Mouse (Mus musculus) heart, postnatal 10 days (tissue): ENCODE results near the gene Traf5. TPM values are rescaled to one million over a fixed set of nuclear protein-coding genes. Genes with fewer than 3 reads are reported as not detected.

ENCODE experiments used
- DNase-seq, 2 experiments: peaks; one replicate each; pipeline ENCODE4 v3.0.0; 2021
- intact Hi-C: fragments of 180-260 bp; cut with DNase I; formaldehyde crosslinking; loops from one replicate; pipeline ENCODE4 v1.15.1; 2025
- total RNA-seq, 2 experiments: library from RNA; stranded (reverse); gene quantifications; 2 replicates each; pipeline ENCODE4 v1.2.3; 2021

Gene Traf5
- total RNA-seq, 2 experiments from 2014 or later, result 8.6 to 11.7 TPM

DNA sequence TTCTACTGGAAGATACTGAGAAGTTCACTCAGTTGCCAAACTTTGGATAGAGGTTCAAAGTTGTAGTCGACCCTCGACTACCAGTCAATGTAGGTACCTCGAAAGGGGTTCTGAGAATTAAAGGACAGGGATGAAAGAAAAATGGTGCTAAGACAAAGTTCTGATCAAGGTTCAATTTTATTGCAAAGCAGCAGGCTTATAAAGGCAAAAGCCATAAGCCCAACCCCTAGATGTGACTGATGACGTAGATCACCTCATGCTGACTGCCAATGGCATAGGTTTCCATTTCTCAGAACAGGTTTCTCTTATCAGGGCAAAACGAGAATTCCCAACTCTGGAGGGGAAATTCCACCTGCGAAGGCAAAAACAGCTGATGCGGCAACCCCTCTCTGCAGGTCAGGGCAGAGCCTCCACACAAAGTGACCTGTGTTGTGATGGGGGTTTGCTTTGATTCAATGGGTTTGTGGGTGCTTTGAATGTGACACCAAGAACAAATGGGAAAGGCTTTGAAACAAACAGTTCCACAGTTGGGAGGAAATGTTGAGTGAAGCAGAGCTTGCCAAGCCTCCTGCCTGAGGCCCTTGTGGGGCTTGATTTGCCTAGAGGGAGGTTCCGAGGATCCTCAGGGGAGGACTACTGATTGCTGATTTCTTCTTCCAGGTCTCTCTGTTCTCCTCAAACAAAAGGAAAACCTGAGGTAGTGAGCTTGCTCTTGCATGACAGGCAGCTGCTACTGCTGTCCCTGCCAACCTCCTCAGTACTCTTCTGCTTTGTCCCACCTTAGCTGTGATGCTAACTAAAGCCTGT is 105.5 kb downstream of the Traf5 start:
- DNase-seq, result no peak
- intact Hi-C loops, result no loop called here

DNA sequence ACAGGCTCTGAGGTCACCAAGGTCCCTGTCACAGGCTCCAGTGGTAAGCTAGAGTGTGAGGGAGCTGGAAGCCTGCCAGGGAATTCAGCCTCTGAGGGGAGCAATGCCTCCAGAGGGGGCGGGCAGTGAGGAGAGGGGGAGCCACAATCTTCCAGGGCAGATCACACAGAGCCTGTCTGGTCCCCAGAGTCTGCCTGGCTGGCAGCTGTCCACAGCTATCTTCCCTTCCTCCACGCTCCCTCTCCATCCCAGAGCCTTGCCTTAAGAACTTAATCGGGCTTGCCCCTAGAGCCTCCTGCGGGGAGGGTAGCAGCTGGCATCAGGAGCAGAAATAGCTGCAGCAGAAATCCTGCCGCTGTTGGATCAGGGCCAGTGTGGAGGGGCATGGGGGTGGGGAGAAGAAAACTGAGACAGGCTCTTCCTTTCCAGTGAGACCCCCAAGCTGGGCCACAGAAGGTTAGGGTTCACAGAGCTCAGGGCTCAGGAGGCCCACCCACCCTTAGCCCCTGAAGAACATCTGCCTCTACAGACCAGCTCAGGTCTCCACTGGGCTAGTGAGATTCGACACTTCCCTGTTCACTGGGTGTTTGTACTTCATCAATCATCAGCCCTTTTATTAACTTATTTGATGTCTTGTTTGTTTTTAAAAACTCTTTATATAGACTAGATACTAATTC is 110.8 kb downstream of the Traf5 start:
- DNase-seq, result peak; percentile 61 to 65

DNA sequence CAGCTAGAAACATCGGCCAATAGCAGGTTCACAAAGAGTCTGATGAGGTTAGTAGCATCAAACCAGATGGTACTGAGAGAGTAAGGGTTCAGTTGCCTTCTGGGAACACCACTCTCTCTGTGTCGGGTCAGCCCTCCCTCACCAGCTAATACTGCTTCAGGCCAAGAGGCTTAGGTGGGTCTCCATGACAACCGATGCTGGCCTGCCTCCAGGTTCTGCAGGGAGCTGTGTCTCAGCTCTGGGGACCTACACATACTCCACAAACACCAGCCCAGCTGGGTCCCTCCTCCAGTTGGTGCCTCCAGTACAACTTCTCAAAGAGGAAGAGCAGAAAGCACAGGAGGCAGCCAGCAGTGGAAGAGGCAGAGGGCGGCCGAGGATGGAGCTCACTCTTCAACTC is 115.2 kb downstream of the Traf5 start, which contains the start of gene Rd3:
TSS of gene Rd3 (plus strand) at position 184 of the 400 bp plus-strand sequence.
- peak; percentile 29 to 49 for DNase-seq
- intact Hi-C loops, result no loop called here

More for the DNA sequence above, 110.8 kb downstream of the Traf5 start:
- intact Hi-C loops, result no loop called here

DNA sequence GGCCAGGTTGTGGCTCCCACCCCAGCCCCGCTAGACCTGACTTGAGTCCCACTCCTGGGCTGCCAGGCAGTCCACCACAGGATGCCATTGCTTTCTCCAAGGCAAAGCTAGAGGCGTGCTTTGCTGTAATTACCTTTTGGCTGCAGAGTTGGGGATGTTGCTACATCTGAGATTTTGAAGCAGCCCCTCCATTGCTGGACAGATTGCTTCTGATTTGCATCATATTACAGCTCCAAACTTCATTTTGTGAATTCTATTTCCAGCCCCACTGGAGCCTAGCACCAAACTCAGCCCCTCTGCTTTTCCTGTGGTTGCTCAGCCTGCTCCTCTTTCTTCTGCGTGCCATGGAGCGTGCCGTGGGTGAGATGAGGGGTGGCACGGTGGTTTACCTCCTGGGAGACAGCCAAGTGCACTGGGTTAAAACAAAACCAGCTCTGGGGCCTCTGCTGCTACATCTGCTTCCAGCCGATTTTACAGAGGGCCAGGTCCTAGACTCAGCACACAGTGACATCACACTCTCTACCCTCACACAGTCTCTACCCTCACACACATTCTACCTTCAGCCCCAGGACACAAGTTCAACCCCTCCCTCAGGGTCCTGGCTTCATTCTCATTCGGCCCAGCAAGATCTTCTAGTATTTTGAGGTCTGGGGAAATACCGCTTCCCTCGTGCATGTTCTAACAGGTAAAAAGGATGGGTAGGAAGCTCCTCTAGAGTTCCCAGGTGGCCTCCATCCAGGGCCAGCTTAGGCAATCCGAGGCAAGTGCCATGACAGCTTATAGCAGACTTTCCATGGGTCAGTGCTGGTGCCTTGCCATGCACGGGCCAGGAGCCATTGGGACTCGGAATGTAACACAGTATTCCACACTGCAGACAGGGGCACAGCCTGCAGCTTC is 117.6 kb downstream of the Traf5 start:
- no peak for DNase-seq
- intact Hi-C loops, result no loop called here

DNA sequence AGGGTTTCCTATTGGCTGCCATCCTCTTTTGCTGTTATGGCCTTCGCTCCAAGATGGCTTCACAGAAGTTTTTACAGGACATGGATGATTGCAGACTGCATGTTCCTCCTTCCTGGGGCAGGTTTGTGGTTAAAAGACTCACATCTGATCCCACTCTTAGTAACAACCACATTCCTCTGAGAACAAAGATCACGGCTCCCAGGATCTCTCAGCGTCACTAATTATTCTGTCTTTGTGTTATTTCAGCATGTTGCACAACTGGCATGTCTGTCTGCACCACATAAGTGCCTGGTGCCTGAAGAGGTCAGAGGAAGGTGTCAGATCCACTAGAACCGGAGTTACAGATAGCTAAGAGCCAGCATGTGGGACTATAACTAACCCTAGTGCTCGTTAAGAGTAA is 122.4 kb downstream of the Traf5 start:
- intact Hi-C loops, result no loop called here

DNA sequence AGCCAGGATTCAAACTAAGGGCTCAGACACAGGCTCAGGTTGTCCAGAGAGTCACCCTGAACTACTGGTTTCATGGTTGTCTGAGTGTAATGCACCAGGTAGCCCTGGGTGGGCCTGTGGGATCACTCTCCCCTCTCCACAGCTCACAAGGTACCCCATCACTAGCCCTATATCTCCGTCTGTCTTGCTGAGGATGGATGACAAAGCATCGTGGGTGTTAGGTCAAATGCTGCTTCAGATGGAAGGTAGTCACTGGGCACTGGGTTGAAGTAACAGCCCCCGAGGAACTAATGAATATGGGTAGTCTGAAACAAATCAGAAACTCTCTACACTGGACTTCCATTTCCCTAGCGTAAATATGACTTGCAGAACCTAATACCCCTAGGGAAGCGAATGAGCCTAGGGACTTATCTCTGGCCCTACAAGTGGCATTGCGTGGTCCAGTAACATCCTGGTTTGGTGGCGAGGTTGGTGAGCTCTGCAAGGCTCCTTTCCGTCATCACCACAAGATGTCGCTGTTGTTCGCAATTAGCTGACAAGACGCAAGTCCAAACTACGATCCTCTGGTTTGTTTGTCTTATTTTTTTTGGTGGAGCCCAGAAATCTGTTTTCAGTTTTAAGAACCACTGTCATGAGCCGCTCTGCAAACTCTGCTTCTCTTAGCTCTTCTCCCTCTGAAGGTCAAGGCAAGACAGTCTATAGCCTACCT is 127.4 kb downstream of the Traf5 start:
- DNase-seq, result peak; percentile 85 to 89
- intact Hi-C loops, result loop anchor here (1.0 to 2.0 kb wide), 3 partner anchors 56 to 130 kb away; no protein-coding TSS in a partner anchor

More for the DNA sequence above, 122.4 kb downstream of the Traf5 start:
- no peak for DNase-seq

DNA sequence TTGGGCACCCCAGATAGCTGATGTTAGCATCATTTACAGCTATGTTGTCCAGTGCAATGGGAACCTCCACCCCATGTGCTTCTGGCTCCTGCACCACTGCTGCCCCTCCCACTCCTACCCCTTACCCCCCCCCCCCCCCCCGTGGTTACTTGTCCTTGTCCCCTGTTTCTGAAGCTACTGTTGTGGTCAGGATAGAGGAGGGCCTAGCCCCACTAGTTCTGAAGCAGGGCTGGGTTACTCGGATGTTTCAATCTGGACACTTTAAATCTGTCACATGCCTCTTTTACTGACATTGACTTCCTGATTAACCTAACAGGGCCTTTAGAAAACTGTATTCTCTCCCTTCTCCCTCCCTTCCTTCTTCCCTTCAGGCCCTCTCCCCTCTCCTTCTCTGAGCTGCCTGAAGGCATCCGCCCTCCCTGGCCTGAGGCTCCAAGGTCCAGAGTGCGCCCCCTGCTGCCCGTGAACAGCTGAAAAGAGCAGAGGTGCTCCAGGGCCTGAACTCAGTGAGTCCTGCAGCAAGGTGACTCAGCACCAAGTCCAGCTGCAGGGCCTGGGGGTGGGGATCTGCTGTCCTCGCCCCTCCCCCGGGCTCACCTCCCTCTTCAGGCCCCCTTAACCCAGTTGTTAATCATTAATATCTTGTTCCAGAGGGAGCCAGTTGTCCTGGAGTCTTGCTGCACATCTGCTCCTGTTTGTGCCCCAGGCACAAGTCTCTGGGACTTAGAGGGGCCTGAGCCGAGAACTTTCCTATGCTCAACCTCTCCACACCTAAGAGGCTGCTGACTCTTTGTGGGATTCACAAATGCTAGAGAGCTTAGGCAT is 128.2 kb downstream of the Traf5 start:
- peak; percentile 92 to 95 for DNase-seq
- intact Hi-C loops, result loop anchor here (1.0 to 2.0 kb wide), 2 partner anchors 55 to 129 kb away; no protein-coding TSS in a partner anchor

DNA sequence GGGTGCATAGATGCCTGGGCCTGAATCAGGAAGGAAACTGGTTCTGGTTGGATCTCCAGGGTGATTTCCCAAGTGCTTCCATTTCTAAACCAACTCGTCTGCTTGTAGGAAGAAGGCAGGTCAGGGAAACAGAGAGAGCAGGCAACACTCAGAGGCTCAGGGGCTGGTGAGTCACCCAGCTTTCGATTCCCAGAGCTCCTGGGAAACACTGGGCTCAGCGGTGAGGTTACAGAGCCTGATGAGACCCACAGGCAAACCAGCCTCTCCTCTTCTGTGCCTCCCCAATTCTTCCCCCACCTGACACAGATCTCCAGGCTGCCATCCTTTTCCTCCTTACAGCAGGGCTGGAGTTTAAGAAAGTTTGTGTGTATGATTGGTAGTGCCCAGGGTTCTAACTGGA is 128.9 kb downstream of the Traf5 start:
- intact Hi-C loops, result no loop called here
- no peak for DNase-seq

DNA sequence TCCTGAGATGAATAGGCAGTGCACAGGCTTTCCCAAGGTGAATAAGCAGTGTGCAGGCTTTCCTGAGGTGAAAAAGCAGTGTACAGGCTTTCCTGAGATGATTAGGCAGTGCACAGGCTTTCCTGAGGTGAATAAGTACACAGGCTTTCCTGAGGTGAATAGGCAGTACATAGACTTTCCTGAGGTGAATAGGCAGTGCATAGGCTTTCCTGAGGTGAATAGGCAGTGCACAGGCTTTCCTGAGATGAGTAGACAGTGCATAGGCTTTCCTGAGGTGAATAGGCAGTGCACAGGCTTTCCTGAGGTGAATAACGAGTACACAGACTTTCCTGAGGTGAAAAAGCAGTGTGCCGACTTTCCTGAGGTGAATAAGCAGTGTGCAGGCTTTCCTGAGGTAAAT is 131.4 kb downstream of the Traf5 start:
- intact Hi-C loops, result no loop called here
- no peak for DNase-seq

DNA sequence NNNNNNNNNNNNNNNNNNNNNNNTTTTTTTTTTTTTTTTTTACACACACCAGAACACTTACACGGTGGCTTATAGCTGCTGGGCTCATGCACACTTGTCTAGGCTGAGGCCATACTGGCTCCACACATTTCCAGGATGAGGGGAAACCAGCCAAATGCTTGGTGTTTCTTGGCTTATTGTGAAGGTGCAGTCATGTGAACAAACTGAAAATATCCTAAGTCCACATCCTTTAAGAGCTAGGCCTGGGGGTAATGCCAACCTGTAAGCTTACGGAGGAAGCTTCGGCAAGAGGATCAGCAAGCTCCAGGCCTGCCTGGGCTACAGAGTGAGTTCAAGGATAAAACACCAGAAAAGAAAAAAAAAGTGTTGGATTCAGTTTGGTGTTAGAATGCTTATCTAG is 135.0 kb downstream of the Traf5 start:
- intact Hi-C loops, result no loop called here
- DNase-seq, result peak; percentile 39 to 46

DNA sequence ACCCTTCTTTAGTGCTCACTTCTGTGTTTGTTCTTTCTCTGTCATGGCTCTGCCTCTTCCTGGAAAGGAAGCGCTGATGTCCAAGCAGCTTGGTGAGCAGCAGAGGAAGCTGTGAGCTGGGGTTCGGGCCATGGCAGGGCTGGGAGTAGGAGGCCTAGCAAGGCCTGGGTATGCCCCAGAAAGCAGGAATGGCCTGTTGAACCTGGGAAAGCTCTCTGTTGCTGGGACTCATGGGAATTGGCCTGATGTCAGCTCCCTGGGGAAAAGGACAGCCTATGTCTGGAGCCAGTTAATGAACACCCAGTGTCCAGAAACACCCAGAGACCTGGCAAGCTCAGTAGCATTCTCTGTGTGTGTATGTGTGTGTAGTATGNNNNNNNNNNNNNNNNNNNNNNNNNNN is 135.5 kb downstream of the Traf5 start:
- DNase-seq, result peak; percentile 53 to 62
- intact Hi-C loops, result no loop called here

DNA sequence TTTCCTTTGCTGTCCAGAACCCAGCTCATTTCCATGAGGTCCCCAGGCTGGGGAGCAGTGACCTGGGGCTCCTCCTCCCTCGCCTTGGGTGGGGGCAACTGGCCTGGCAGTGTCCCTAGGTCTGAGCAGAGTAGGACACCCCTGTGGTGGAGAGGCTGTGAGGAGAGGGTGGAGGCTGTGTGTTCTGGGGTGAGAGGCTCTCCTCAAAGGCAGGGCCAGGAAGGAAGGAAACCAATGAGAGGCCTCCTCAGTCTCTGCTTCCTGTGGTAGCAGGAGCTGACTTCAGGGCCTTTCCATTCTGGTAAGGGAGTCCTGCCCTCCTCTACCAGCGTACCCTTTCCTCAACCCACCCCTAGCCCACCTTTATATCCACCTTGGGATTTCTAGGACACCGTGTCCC is 136.1 kb downstream of the Traf5 start:
- intact Hi-C loops, result no loop called here

DNA sequence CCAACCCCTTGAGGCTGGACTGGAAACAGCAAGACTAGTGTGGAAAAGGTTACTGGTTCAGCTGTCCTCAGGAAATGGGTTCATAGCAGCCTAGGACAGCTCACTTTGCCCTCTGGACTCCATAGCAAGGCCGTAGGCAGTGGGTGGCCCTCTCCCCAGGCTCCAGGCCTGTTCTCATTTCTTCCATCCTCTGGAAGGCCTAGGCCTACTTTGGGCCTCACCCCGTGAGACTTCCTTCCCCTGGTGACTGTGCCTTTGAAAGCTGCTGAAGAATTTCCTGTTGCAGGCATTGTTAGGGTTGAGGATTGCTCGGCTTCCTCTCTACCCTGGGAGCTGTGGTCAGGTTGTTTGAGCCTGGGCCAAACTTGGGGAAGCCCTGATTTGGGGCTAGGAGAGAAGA is 137.3 kb downstream of the Traf5 start:
- DNase-seq, result peak; percentile 54 to 60
- intact Hi-C loops, result no loop called here

More for the DNA sequence above, 136.1 kb downstream of the Traf5 start:
- DNase-seq, result peak; percentile 41 to 49

DNA sequence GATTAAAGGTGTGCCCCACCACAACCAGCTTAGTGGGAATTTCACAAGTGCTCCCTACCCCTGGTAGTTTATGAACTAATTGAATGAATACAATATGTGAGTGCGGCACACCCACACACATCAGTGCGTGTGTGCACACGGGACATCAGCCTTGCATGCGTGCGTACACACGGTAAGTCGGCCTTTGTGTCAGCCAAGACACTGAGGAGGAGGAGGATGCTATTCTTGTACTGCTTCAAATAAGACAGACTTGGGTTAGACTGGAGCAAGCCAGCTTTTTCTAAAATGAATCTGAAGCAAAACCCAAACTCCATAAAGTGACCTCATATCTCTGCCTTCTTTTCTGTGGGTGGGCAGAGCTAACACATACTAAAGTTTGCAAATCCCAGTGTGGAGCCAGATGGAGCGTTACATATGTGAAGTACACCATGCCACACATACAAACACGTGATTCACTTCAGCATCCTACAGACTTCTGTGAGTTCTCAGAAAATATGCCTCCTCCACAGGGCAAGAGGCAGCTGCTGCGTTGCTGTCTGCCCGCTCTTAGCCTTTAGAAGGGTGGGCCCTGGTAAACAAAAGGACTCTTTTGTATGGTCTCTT is 139.5 kb downstream of the Traf5 start:
- intact Hi-C loops, result no loop called here
- no peak for DNase-seq

DNA sequence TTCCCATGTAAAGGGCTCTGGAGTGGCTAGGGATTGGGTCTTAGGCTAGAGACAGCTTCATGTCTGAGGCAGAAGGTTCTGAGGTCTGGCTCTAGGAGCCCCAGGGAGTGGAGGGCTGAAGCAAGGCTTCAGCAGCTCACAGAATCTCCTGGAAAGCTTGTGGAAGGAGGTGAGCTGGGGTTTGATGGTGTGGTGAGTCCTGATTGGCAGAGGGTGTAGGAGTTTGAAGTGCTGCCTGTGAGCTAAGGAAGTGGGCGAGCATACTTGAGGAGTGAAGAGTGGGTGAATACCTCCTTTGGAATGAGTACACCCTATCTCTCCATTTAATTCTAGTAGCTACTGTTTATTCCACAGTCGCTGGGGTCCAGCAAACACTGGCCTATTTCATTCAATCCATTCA is 141.7 kb downstream of the Traf5 start:
- intact Hi-C loops, result no loop called here
- no peak for DNase-seq

DNA sequence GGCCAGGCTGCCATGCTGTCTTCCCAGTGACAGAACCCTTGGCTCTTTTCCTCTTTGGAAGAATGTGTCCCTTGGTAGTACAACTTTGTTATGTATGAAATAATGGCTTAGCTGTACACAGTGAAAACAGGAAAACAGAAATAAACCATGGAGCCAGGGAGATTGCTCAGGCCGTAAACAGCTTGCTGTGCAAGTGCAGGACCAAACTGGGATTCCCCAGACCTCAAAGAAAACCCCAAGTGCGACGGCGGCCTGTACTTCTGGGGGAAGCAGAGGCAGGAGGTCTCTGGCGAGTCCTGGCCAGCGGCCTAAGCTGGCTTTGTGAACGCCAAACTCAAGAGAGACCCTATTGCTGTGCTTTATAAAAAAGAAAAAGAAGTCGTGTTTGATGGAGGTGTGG is 143.8 kb downstream of the Traf5 start:
- intact Hi-C loops, result no loop called here
- DNase-seq, result no peak

DNA sequence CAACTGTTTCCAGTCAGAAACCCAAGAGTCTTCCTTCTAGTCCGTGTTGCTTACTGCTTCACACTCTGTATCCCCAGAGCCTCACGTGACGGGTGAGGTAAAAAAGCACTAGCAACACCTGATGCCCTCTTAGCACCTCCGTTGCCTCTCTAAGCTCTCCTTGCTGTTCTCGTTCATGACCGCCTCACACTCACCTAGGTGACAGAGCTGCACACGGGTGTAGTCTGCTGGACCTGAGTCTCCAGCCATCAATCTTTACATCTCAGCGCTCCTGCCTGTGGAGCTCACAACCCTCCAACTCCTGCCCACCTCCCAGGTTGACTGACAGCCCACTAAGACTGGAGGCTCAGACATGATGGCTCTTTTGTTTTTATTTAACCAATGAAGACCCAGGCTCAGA is 144.6 kb downstream of the Traf5 start:
- intact Hi-C loops, result no loop called here

More for the DNA sequence above, 144.6 kb downstream of the Traf5 start:
- DNase-seq, result no peak
